Mouse (Mus musculus) ES-E14 (cell line): ENCODE data around the gene Epb42.

Experiments used
- MAFK ChIP-seq: IDR thresholded peaks from 2 replicates; pipeline ENCODE4 v1.6.1; 2014; ENCODE audit warnings: mild to moderate bottlenecking, low read depth, low read length, inconsistent platforms; ENCODE audit not compliant: insufficient read depth
- ZC3H11A ChIP-seq: IDR thresholded peaks from 2 replicates; pipeline ENCODE4 v1.6.1; 2012; ENCODE audit warnings: low read depth, mild to moderate bottlenecking, inconsistent platforms, low read length, borderline replicate concordance

DNA sequence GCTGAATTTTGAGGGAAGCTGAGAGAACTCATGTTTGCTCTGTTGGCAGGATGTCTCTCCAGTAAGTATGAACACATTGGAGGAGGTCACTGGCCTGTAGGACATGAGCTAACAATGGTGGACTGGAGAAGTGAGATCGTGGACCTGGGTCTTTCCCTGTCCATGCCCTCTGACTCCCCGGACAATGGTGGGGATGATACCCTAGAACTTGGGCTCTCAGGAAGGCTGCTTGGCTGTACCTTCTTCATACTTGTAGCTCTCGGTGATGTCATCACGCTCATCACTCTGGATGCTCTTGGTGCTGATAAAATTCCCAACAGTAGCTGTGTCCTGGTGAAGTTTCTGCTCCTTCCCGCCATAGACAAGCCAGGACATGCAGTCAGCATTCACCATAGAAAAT, 15.3 kb upstream of the Epb42 start:
- TF ChIP-seq ZC3H11A (no peak), MAFK (no peak)
